ENCODE assay signal across 19 mouse cellular contexts in genomic region chr19:32285455-32285831, GRCm38 (mm10).
"Had no signal": no experiment of that assay in that cellular context is flagged by ENCODE, and none has a peak within 500 bp of the region (broad histone marks: within the 10 kb centered on the region; RNA-seq: fewer than 3 reads in every experiment).

No protein-coding gene starts in this region.

- DNase-seq: lung, adult 18-20 months; lung, embryonic 14.5 days; lung, postnatal 10 days; lung, postnatal 4 days; retina, postnatal 1 day; right cerebral cortex, adult 18-20 months; right cerebral cortex, postnatal 14 days; thymus, adult 2 months; thymus, postnatal 25 days; thymus, postnatal 4 days had no signal

- H3K4me3 ChIP-seq: megakaryocyte, embryonic 14.5 days; midbrain, embryonic 13.5 days; myocyte; neural tube, embryonic 13.5 days; neural tube, embryonic 15.5 days; stomach, embryonic 15.5 days had no signal

- H3K4me2 ChIP-seq: lung, embryonic 14.5 days; midbrain, embryonic 11.5 days; midbrain, embryonic 13.5 days; neural tube, embryonic 13.5 days; neural tube, embryonic 15.5 days; stomach, embryonic 15.5 days had no signal

- H3K27ac ChIP-seq: midbrain, embryonic 13.5 days; neural tube, embryonic 13.5 days; neural tube, embryonic 15.5 days; stomach, embryonic 15.5 days; stomach, postnatal 0 days had no signal

- H3K9me3 ChIP-seq: megakaryocyte, embryonic 14.5 days; midbrain, embryonic 13.5 days; neural tube, embryonic 13.5 days; neural tube, embryonic 15.5 days; stomach, embryonic 15.5 days had no signal

- H3K4me1 ChIP-seq: midbrain, embryonic 13.5 days had no signal

- ATAC-seq: midbrain, embryonic 13.5 days; midbrain, embryonic 16.5 days had no signal

- H3K36me3 ChIP-seq: midbrain, embryonic 13.5 days; neural tube, embryonic 13.5 days; neural tube, embryonic 15.5 days; stomach, embryonic 15.5 days had no signal

- H3K27me3 ChIP-seq: megakaryocyte, embryonic 14.5 days; midbrain, embryonic 13.5 days; neural tube, embryonic 13.5 days; neural tube, embryonic 15.5 days; stomach, embryonic 15.5 days had no signal

- H3K9ac ChIP-seq: lung, embryonic 14.5 days; midbrain, embryonic 13.5 days; neural tube, embryonic 13.5 days; neural tube, embryonic 15.5 days; stomach, embryonic 15.5 days had no signal
